23 mouse cellular contexts compared by ENCODE assay signal in the genomic region with DNA sequence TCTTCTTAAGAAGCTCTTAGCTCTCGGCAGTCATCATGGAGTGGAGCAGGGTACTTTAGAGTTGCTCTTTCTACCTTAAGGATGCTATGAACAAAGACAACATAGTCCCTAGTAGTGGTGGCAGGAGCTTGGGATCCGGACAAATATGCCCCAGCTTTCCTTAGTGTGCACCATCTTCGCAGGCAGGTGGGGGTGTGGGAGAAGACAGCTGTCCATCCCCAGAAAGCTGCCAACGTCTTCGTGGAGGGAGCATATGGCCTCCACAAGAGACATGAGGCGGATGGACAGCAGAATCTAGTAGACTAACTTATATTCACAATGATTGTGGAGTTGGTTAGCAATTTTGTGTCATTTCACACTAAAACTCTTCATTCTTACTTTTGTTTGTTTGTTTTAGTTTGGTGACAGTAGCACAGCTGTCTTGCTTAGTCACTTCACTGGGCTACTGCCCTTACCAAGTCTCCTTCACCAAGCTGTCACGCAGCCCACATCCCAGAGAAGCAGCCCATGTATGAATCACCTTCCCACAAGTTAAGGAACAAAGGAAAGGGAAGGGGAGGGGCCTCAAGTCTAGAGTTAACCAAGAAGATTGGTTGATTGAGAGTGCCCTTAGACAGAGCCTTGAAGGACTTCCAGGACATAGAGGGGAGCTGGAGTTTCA.
"Had no signal": no experiment of that assay in that cellular context is flagged by ENCODE, and none has a peak within 500 bp of the region (broad histone marks: within the 10 kb centered on the region; RNA-seq: fewer than 3 reads in every experiment).

No protein-coding gene starts in this region.

- H3K27me3 ChIP-seq: kidney, embryonic 15.5 days; limb, embryonic 13.5 days; liver, embryonic 12.5 days; liver, embryonic 15.5 days; lung, embryonic 15.5 days; megakaryocyte, embryonic 14.5 days; midbrain, embryonic 13.5 days; stomach, embryonic 15.5 days had no signal

- ATAC-seq: liver, embryonic 12.5 days; midbrain, embryonic 13.5 days; midbrain, embryonic 16.5 days had no signal

- H3K36me3 ChIP-seq: kidney, embryonic 15.5 days; limb, embryonic 10.5 days; limb, embryonic 13.5 days; liver, embryonic 12.5 days; liver, embryonic 15.5 days; lung, embryonic 15.5 days; midbrain, embryonic 10.5 days; midbrain, embryonic 13.5 days; stomach, embryonic 15.5 days had no signal

- DNase-seq: kidney, adult 11 months; kidney, adult 8-10 months; kidney, postnatal 10 days; kidney, postnatal 36 days; liver; lung, adult 18-20 months; lung, postnatal 10 days; lung, postnatal 36 days; right cerebral cortex, postnatal 14 days; spleen, adult 18-20 months; thymus, postnatal 25 days had no signal

- H3K4me3 ChIP-seq: kidney, embryonic 15.5 days; left cerebral cortex, adult 2 months; limb, embryonic 10.5 days; limb, embryonic 13.5 days; liver, embryonic 12.5 days; liver, embryonic 15.5 days; lung, embryonic 15.5 days; megakaryocyte, embryonic 14.5 days; midbrain, embryonic 10.5 days; midbrain, embryonic 13.5 days; stomach, embryonic 15.5 days had no signal
